Mouse (Mus musculus): ENCODE data around the gene Myrfl.

- TF ChIP-seq CTCF (IDR thresholded peaks at IDR 0.05; ENCODE audit: low read depth) (no peak), EP300 (IDR thresholded peaks at IDR 0.05; ENCODE audit: low read depth) (no peak)
These were observed at the start of gene Myrfl for GRCm38 (mm10) chr10:116896336-116897177.
